Mouse (Mus musculus) small intestine, adult 2 months (tissue): ENCODE results near the gene Shc4.

Source experiments
- CTCF ChIP-seq: fragments of 200-500 bp; IDR thresholded peaks from 2 replicates; pipeline ENCODE4 v1.5.1; 2012; ENCODE audit warnings: low read depth, mild to moderate bottlenecking, control low read depth, inconsistent platforms, low read length, moderate library complexity, mixed read lengths; ENCODE audit not compliant: insufficient replicate concordance, insufficient read length; ENCODE audit errors: extremely low read depth
- POLR2A ChIP-seq: fragments of 200-500 bp; IDR thresholded peaks from 2 replicates; pipeline ENCODE4 v1.6.1; 2012; ENCODE audit warnings: low read depth, mild to moderate bottlenecking, control low read depth, inconsistent platforms, low read length, moderate library complexity

GRCm38 (mm10) chr2:125694798-125695197 lies 29.1 kb downstream of the Shc4 start:
- TF ChIP-seq CTCF (no peak), POLR2A (no peak)
